Mouse (Mus musculus): ENCODE data around the gene Abi3.

- no peak for TF ChIP-seq CTCF (IDR thresholded peaks at IDR 0.05; ENCODE audit: low read depth, low read length)
- TF ChIP-seq GATA1 (IDR thresholded peaks at IDR 0.05; ENCODE audit: borderline replicate concordance, low read length): no peak
These were observed 48.1 kb downstream of the Abi3 start for GRCm38 (mm10) chr11:95794201-95794600.

All from G1E (cell line).